Mouse (Mus musculus) right cerebral cortex, adult 18-20 months (tissue): ENCODE measurements at regions not wholly inside any gene's neighbourhood (a gene's known extent, or its start where the extent isn't known, plus 50 kb on each side); places are given as distances from the start of the nearest gene placed in this dataset.

Source experiments
- DNase-seq: peaks from one replicate; pipeline ENCODE4 v3.0.0; 2022; ENCODE audit warnings: mixed read lengths

DNA sequence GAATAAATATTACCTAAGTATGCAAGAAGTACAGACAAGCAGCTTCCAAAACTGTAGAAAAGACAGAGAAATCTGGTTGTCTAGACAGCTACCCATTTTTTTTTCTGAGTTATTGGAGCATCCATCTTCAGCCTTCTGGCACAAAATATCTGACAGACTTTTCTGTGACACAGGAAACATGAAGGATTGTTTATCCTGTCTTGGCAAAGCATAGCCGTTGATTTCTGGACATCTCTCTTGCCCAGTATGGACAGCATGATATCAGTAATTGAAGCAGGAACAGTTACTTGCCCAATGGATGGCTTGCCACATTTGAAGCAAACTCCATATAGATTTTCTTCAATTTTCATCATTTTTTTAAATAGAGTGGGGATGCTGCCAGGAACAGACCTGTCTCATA is 96.1 kb upstream of the Naaladl2 start:
- no peak for DNase-seq

DNA sequence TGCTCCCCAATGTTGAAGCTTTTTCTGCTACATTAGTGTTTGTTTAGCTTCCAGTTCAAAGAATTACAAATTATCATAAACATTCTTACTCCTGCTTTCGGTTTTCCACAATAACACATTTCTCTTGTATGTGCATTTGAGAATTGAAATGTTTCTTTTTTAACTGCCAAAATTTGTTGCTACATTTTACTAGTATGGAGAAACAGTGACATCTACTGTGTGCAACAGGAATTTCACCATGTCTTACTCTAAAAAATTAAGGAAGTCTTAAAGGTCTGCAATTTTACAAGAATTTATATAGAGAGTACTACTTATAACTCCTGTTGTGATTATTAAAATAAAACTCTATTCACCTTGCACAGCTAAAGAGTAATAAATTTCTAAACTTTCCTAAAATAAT is 76.5 kb upstream of the Naaladl2 start:
- DNase-seq = no peak

DNA sequence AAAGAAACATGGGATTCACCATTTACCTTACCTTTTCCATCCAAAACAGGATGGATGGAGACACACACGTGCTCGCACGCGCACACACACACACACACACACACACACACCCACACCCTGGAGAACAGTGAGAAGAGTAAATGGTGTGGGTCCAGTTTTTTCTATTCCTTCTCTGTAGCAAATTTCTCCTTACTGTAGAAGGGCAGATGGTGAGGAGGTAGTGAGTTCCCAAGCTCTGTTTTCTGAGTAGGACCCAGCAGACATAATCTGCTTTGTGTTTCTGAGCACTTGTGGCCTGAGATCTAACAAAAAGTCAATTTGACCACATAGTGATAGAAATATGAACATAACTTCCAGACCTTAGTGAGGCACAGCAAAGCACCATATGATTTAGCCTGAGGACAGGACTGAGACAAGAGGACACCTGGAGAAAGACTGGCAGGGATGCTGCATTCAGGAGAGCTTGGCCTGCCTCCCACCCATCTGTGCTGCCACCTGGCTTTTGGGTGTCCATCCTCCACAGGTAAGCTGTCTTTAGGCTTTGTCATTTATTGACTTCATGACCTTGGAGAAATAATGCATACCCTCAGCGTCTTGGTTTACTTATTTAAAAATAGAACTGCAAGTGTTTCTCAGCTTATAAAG is 64.1 kb upstream of the Naaladl2 start:
- DNase-seq = peak; percentile 20
